Mouse (Mus musculus): ENCODE results near the gene Vmn1r159.
"Not testable (repeated sequence)": the region's sequence is repeated elsewhere in the genome, so short reads cannot be mapped to it uniquely, and the experiment has no call there.

The Vmn1r159 gene

GRCm38 (mm10) chr7:22843505-22843904, at the start of gene Vmn1r159:
TSS of gene Vmn1r159 (minus strand) at chr7:22843605.
- not testable (repeated sequence) for DNase-seq

- DNase-seq: not testable (repeated sequence)
Observed at GRCm38 (mm10) chr7:22870924-22871323, 27.5 kb upstream of the Vmn1r159 start, which contains the start of gene Vmn1r160. TSS of gene Vmn1r160 (plus strand) at chr7:22871224.
